Mouse (Mus musculus) olfactory bulb, adult 2 months (tissue): ENCODE data around the gene Smad5. TPM values are rescaled to one million over a fixed set of nuclear protein-coding genes. Genes with fewer than 3 reads are reported as not detected.

Experiments used
- H3K27ac ChIP-seq: fragments of 200-500 bp; 2 replicates; pipeline ENCODE4 v1.5.1; 2012; ENCODE audit warnings: low read depth, low read length; ENCODE audit not compliant: insufficient read depth
- H3K4me1 ChIP-seq: fragments of 200-500 bp; 2 replicates; pipeline ENCODE4 v1.6.1; 2012; ENCODE audit warnings: low read length; ENCODE audit not compliant: control insufficient read depth, insufficient read depth
- H3K4me3 ChIP-seq: fragments of 200-500 bp; 2 replicates; pipeline ENCODE4 v1.5.1; 2012; ENCODE audit warnings: mild to moderate bottlenecking, low read depth, low read length, moderate library complexity; ENCODE audit not compliant: insufficient read depth
- CTCF ChIP-seq: fragments of 200-500 bp; IDR thresholded peaks from 2 replicates; pipeline ENCODE4 v1.5.1; 2012; ENCODE audit warnings: low read depth, mild to moderate bottlenecking, low read length, moderate library complexity; ENCODE audit not compliant: insufficient read depth
- POLR2A ChIP-seq: fragments of 200-500 bp; IDR thresholded peaks from 2 replicates; pipeline ENCODE4 v1.6.1; 2012; ENCODE audit warnings: mild to moderate bottlenecking, low read depth, low read length, moderate library complexity; ENCODE audit not compliant: insufficient read depth
- WGBS: fragments of 180-500 bp; shearing (Covaris S2); methylation state at CpG from one replicate; pipeline ENCODE4 v1.1.7; 2018; 5-methylcytosine and 5-hydroxymethylcytosine counted together
- polyA plus RNA-seq: library from polyadenylated mRNA; stranded (reverse); fragments of >200 nt; gene quantifications from 2 replicates; pipeline ENCODE4 v1.2.4, GENCODE M21; 2012; ENCODE audit warnings: low replicate concordance; ENCODE audit not compliant: missing spikeins, insufficient read depth, insufficient read length

Gene Smad5
- polyA plus RNA-seq, 1 experiment: not detected

- no peak overlapping the region for H3K4me3 ChIP-seq
- TF ChIP-seq POLR2A (no peak), CTCF (no peak)
- 42% methylated on average over 10 of the region's 10 CpGs for WGBS
- H3K27ac ChIP-seq: no peak overlapping the region
- peaks cover 21% of the 10 kb centered on the region; the same call in 1 of the 2 replicates for H3K4me1 ChIP-seq
Measured at GRCm38 (mm10) chr13:56678188-56678787, 24.5 kb upstream of the Smad5 start.

DNA sequence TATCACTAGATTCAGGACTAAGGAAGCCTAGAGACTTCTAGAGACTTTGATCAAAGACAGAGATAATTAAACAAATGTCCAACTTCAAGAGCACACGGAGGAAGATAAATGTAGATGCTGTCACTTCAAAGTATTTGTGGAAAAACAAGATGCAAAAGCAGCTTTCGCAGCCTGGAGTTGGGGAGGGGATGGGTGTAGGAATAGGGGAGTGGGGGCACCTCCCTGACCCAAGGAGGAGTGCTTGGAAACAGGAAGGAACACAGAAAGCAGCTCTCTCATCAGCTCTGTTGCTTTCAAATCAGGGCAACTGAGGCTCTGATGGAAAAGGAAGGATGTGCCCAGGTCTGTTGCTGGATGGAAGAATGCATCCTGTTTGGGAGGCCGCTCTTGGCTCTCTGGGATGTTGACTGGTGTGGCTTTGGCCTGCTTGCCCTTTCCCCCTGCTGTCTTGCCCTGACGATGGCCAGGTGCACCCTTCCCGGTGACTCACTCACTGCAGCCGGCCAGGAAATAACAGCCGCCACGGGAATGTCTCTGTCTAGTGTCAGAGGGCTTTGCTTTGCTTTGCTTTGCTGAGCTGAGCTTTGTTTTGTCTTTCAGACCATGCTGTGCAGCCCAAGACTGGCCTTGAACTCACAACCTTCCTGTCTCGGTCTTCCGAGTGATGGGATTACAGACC, 23.8 kb upstream of the Smad5 start:
- TF ChIP-seq CTCF (no peak), POLR2A (no peak)
- Histone ChIP-seq H3K4me3 (no peak overlapping the region), H3K4me1 (peaks cover 19% of the 10 kb centered on the region; the same call in 1 of the 2 replicates), H3K27ac (no peak overlapping the region)
- WGBS: 72% methylated on average over 10 of the region's 10 CpGs

GRCm38 (mm10) chr13:56681924-56682323, 20.9 kb upstream of the Smad5 start:
- Histone ChIP-seq H3K4me3 (no peak overlapping the region), H3K4me1 (peaks cover 19% of the 10 kb centered on the region; the same call in 1 of the 2 replicates), H3K27ac (no peak overlapping the region)
- TF ChIP-seq POLR2A: no peak
- no peak for TF ChIP-seq CTCF
- 79% methylated on average over 4 of the region's 4 CpGs for WGBS

- TF ChIP-seq CTCF (no peak), POLR2A (no peak)
- peaks cover 19% of the 10 kb centered on the region; the same call in 1 of the 2 replicates for H3K4me1 ChIP-seq
- no peak overlapping the region for H3K4me3 ChIP-seq
- WGBS: 56% methylated on average over 17 of the region's 17 CpGs
- H3K27ac ChIP-seq: no peak overlapping the region
Measured at GRCm38 (mm10) chr13:56682326-56682725, 20.5 kb upstream of the Smad5 start.

DNA sequence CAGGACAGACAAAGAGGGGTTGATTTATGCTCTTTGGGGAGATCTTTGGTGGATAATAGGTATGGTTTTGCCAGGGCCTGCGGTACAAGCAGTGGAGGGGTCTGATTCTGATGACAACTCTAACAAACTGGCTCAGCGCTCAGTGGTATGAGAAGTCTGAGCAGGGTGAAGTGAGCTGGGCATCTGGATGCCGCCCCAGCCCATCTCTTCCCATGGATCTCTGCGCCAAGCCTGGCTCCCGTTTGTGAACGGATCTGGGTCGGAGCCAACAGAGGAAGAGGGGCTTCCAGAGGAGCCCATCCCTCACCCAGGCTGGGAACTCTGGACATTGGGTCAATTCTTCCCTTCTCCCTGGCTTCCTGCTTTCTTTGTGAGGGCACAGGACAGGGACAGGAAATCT, 19.5 kb upstream of the Smad5 start:
- 76% methylated on average over 7 of the region's 7 CpGs for WGBS
- H3K4me1 ChIP-seq: peaks cover 15% of the 10 kb centered on the region; the same call in 1 of the 2 replicates
- H3K4me3 ChIP-seq: no peak overlapping the region
- TF ChIP-seq CTCF: no peak
- TF ChIP-seq POLR2A: no peak
- H3K27ac ChIP-seq: no peak overlapping the region

- no peak for TF ChIP-seq CTCF
- TF ChIP-seq POLR2A: no peak
- Histone ChIP-seq H3K27ac (no peak overlapping the region), H3K4me3 (no peak overlapping the region), H3K4me1 (peaks cover 10% of the 10 kb centered on the region)
- WGBS: 32% methylated on average over 7 of the region's 7 CpGs
Measured at GRCm38 (mm10) chr13:56692011-56692410, 10.8 kb upstream of the Smad5 start.

DNA sequence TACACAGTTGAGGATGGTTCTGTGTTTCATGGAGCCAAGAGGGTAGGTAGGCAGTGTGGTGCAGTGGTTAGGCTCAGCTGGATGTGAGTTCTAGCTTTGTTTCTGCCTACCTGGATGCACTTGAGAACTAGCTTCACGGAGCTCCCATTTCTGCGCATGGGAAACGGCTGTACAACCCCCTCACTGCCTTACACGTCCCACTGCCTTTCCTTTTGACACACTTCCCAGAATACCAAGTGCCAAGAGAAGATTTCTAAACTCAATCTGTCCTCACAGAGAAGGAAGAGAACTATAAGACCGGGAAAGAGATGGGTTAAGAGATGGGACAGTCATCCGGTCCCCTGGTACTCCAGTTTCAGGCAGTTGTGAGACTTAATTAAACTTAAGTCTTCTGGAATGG, 10.2 kb upstream of the Smad5 start:
- WGBS: 76% methylated on average over 6 of the region's 6 CpGs
- H3K27ac ChIP-seq: no peak overlapping the region
- H3K4me3 ChIP-seq: no peak overlapping the region
- no peak for TF ChIP-seq POLR2A
- no peak for TF ChIP-seq CTCF
- peaks cover 10% of the 10 kb centered on the region for H3K4me1 ChIP-seq

GRCm38 (mm10) chr13:56695701-56696100, 7.1 kb upstream of the Smad5 start:
- H3K27ac ChIP-seq: no peak overlapping the region
- WGBS: 88% methylated on average over 5 of the region's 5 CpGs
- H3K4me1 ChIP-seq: peaks cover 8% of the 10 kb centered on the region
- TF ChIP-seq CTCF (no peak), POLR2A (no peak)
- no peak overlapping the region for H3K4me3 ChIP-seq

DNA sequence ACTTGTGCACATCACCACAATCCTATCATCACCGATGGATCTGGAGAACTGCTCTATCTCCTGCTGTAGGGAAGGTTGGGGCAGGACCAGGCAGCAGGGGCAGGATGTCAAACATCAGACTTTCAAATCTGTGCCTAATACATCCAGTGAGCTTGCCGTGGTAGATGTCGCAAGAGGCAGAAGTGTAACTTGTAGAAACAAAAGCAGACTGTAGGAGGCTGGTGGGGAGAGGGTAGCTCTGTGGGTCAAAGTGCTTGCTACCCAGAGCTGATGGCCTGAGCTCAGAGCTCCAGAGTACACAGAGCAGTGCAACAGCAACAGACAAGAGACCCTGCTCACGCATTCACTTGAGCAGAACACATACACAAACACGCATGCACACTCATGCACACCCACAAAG, 6.1 kb upstream of the Smad5 start:
- TF ChIP-seq POLR2A (no peak), CTCF (no peak)
- Histone ChIP-seq H3K4me1 (peaks cover 8% of the 10 kb centered on the region), H3K4me3 (no peak overlapping the region), H3K27ac (no peak overlapping the region)
- 82% methylated on average over 5 of the region's 5 CpGs for WGBS

GRCm38 (mm10) chr13:56697171-56697570, 5.6 kb upstream of the Smad5 start:
- 97% methylated on average over 2 of the region's 2 CpGs for WGBS
- Histone ChIP-seq H3K4me3 (no peak overlapping the region), H3K27ac (no peak overlapping the region), H3K4me1 (peaks cover 6% of the 10 kb centered on the region; the same call in 1 of the 2 replicates)
- TF ChIP-seq POLR2A (no peak), CTCF (no peak)
